Comparison of ENCODE assay signal across 9 mouse cellular contexts in the genomic region with DNA sequence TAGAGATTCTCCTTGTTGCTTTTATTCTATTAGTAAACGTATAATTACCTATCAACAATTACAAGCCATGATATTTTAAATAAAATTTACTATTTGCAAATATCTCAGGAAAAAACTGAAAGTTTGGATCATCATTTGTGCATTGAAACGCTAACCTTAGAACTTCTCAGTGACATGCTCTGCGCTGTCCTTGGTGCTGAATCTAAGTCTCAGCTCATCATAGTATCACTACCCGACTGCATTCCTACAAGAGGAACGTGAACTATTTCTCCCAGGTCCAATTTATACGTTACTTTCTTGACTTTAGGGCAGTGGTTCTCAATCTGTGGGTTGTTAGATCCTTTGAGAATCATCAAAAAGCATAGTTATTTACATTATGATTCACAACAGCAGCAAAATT. TPM values are rescaled to one million over a fixed set of nuclear protein-coding genes. Genes with fewer than 3 reads are reported as not detected.
DNase-seq lines count a peak whose midpoint lies in the region; ATAC-seq lines count a peak whose summit lies in the region.
"Had no signal": no experiment of that assay in that cellular context is flagged by ENCODE, and none has a peak within 500 bp of the region (broad histone marks: within the 10 kb centered on the region; RNA-seq: fewer than 3 reads in every experiment).

No protein-coding gene starts in this region.

- peak; percentile 64 for DNase-seq in forebrain, embryonic 11.5 days (ENCODE audit: low spot score)
- peak; percentile 36 for DNase-seq in neural tube, embryonic 10.5 days (ENCODE audit: extremely low spot score, low spot score)
- DNase-seq in kidney, postnatal 25 days = peak; percentile 31 to 69
- DNase-seq in thymus, postnatal 4 days = peak; percentile 54
- no peak for DNase-seq in left cerebral cortex, adult 9 months (ENCODE audit: low spot score in 2 of 2)
- DNase-seq in right cerebral cortex, adult 18-20 months = no peak

- H3K36me3 ChIP-seq in forebrain, embryonic 11.5 days (ENCODE audit: control insufficient read depth, insufficient read depth, low read length) = no peaks in the 10 kb centered on the region
- H3K36me3 ChIP-seq in forebrain, embryonic 16.5 days (ENCODE audit: control insufficient read depth, insufficient read depth) = no peaks in the 10 kb centered on the region
- H3K36me3 ChIP-seq in neural tube, embryonic 15.5 days = no peaks in the 10 kb centered on the region

- no peak overlapping the region for H3K4me2 ChIP-seq in forebrain, embryonic 11.5 days (ENCODE audit: low read depth, low read length, severe bottlenecking)
- no peak overlapping the region for H3K4me2 ChIP-seq in forebrain, embryonic 16.5 days (ENCODE audit: low read length)
- no peak overlapping the region for H3K4me2 ChIP-seq in neural tube, embryonic 15.5 days

- no peaks in the 10 kb centered on the region for H3K27me3 ChIP-seq in forebrain, embryonic 11.5 days (ENCODE audit: control insufficient read depth, insufficient read depth, low read length)
- H3K27me3 ChIP-seq in forebrain, embryonic 16.5 days (replicated peaks; ENCODE audit: control insufficient read depth, insufficient read depth, low read length) = no peaks in the 10 kb centered on the region
- no peaks in the 10 kb centered on the region for H3K27me3 ChIP-seq in neural tube, embryonic 15.5 days (replicated peaks)

- no peak overlapping the region for H3K27ac ChIP-seq in forebrain, embryonic 11.5 days (ENCODE audit: low read depth, low read length)
- H3K27ac ChIP-seq in forebrain, embryonic 16.5 days (ENCODE audit: low read length) = no peak overlapping the region
- H3K27ac ChIP-seq in neural tube, embryonic 15.5 days (replicated peaks) = no peak overlapping the region

- ATAC-seq in forebrain, embryonic 11.5 days (replicated peaks; ENCODE audit: low FRiP score) = no peak
- no peak for ATAC-seq in forebrain, embryonic 16.5 days
- ATAC-seq in neural tube, embryonic 15.5 days (ENCODE audit: low FRiP score) = no peak

- WGBS in forebrain, embryonic 11.5 days = 10% methylated on average over 6 of the region's 6 CpGs
- 10% methylated on average over 6 of the region's 6 CpGs for WGBS in forebrain, embryonic 16.5 days
- 16% methylated on average over 6 of the region's 6 CpGs for whole genome bisulfite sequencing in neural tube, embryonic 15.5 days

- no peaks in the 10 kb centered on the region for H3K9me3 ChIP-seq in forebrain, embryonic 11.5 days (ENCODE audit: control insufficient read depth, low read length)
- no peaks in the 10 kb centered on the region for H3K9me3 ChIP-seq in forebrain, embryonic 16.5 days (ENCODE audit: control insufficient read depth, low read length)
- no peaks in the 10 kb centered on the region for H3K9me3 ChIP-seq in neural tube, embryonic 15.5 days (replicated peaks)

- no peaks in the 10 kb centered on the region for H3K4me1 ChIP-seq in forebrain, embryonic 11.5 days (replicated peaks; ENCODE audit: control insufficient read depth, insufficient read depth, low read length)
- H3K4me1 ChIP-seq in forebrain, embryonic 16.5 days (replicated peaks; ENCODE audit: control insufficient read depth, insufficient read depth, low read length) = no peaks in the 10 kb centered on the region
- no peaks in the 10 kb centered on the region for H3K4me1 ChIP-seq in neural tube, embryonic 15.5 days

- H3K4me3 ChIP-seq in forebrain, embryonic 11.5 days (ENCODE audit: low read depth, low read length) = no peak overlapping the region
- no peak overlapping the region for H3K4me3 ChIP-seq in forebrain, embryonic 16.5 days (replicated peaks; ENCODE audit: low read length)
- no peak overlapping the region for H3K4me3 ChIP-seq in neural tube, embryonic 15.5 days (replicated peaks)

- no peak overlapping the region for H3K9ac ChIP-seq in forebrain, embryonic 11.5 days (ENCODE audit: low read length)
- no peak overlapping the region for H3K9ac ChIP-seq in forebrain, embryonic 16.5 days (replicated peaks; ENCODE audit: low read depth, low read length)
- no peak overlapping the region for H3K9ac ChIP-seq in neural tube, embryonic 15.5 days (replicated peaks)

RNA-seq across cellular contexts. Expression of a gene that starts 58.4 kb away (rescaled TPM):
- polyA plus RNA-seq in forebrain, embryonic 11.5 days (2014; fragmentation: Nextera tagmentation; extraction: Ambion mirVana) = 0.83 and 1.1 TPM in 2 replicates
- 0.08 TPM in 1 of 2 replicates, not detected in the other for polyA plus RNA-seq in forebrain, embryonic 16.5 days (2015; fragmentation: Nextera tagmentation; extraction: Ambion mirVana)
- polyA plus RNA-seq in neural tube, embryonic 15.5 days (2015; fragmentation: Nextera tagmentation; extraction: Ambion mirVana) = 0.31 and 0.77 TPM in 2 replicates
- polyA plus RNA-seq: neural tube, embryonic 14.5 days had no signal

Comparison
In these comparisons a context has a peak if more than half of its experiments do, and no peak if none do; other contexts are left out.
1. DNase-seq: peak in forebrain, embryonic 11.5 days (single experiment), neural tube, embryonic 10.5 days (single experiment), kidney, postnatal 25 days (2 of 2) and thymus, postnatal 4 days (single experiment); none in left cerebral cortex, adult 9 months (0 of 2) and right cerebral cortex, adult 18-20 months (single experiment).